Mouse (Mus musculus) central nervous system, embryonic 14 days (tissue): ENCODE results near the gene Shc1. TPM values are rescaled to one million over a fixed set of nuclear protein-coding genes. Genes with fewer than 3 reads are reported as not detected.

ENCODE experiments used
- polyA plus RNA-seq: library from polyadenylated mRNA; depleted of rRNA; stranded (reverse); fragments of >200 nt; gene quantifications from 2 replicates; pipeline ENCODE4 v1.2.3, GENCODE M21; 2012; rRNA removed

The Shc1 gene
- 28.8 and 52.2 TPM in 2 replicates for polyA plus RNA-seq

DNA sequence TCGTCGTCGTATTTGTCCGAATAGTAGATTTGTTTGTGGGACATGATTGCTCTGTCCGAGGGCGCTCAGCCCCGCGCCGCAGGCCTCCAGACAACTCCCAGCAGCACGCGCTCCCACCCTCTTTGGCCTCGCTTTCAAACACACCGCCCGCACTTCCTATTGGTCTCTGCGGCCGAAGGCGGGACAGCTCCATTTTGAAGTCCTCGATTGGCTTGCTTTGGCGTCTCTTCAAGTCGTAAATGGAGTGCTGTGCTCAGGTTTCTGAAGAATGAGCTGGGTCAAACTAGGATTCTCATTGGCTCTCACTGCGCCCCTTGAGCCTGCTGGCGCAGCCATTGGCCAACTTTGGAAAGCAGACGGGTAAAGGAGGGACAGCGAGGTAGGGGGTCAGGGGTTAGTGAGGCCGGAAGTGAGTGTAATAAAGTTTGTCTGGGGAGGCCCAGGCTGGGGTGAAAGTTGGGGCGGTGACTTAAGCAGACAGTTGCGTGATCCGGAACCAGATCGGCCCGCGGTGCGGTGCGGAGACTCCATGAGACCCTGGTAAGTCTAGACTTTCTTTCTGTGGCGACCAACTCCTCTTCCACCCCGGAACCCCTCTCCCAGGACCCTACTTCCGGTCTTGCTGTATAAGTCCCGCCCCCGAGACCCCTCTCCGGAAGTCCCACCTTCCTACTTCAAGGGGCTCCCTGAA, at the start of gene Shc1, which contains the start of gene Cks1b:
Shc1 (plus strand) TSS at position 274 of the 691 bp plus-strand sequence.
Cks1b (minus strand) TSS at position 214 of the 691 bp plus-strand sequence.

DNA sequence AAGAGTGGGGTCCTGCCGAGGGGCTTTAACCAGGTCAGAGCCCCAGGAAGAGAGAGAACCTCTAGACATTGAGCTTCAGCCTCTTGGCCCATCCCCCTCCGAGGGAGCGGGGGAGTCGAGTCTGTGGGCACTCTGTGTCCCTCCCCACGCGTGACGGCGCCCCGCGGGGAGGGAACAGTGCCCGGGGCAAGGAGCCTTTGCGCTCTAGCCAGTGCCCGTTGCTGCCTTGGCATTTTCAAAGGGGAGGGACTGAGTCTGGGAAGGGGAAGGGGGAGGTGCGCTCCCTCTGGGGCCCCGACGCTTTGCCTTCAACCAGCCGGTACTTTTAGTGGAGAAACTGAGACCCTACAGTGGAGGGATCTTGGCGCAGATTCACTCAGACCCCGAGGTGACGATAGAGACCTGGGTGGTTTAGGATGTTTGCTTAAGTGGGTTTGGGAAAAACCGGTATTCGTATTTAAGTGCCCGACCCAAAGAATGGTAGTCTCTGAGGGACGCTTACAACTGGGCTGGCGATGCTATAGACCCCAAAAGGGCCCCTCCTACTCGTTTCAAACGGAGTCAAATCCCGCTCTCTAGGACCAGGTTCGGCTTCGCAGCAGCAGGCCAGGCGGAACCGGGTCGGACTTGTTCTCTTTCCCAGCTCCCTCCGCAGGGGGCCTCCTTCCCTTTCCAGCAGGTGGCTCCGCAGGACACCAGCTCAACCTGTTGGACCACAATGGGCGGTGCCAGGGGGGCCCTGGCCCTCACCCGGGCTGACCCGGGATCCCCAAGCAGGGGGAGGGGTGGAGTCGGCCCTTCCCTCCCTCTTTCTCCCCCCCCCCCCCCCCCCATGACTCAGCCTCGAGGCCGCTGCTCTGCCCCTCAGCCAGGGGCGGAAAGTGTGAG, 24.0 kb upstream of the Shc1 start, which contains the start of gene Zbtb7b:
Zbtb7b (minus strand) TSS at position 771 of the 888 bp plus-strand sequence.

GRCm38 (mm10) chr3:89402693-89403092, 15.6 kb upstream of the Shc1 start, which contains the start of gene Lenep:
Lenep (minus strand) TSS chr3:89402793.

GRCm38 (mm10) chr3:89411490-89412393, 6.5 kb upstream of the Shc1 start, which contains the start of gene Flad1:
Flad1 (minus strand) TSS chr3:89411870.

DNA sequence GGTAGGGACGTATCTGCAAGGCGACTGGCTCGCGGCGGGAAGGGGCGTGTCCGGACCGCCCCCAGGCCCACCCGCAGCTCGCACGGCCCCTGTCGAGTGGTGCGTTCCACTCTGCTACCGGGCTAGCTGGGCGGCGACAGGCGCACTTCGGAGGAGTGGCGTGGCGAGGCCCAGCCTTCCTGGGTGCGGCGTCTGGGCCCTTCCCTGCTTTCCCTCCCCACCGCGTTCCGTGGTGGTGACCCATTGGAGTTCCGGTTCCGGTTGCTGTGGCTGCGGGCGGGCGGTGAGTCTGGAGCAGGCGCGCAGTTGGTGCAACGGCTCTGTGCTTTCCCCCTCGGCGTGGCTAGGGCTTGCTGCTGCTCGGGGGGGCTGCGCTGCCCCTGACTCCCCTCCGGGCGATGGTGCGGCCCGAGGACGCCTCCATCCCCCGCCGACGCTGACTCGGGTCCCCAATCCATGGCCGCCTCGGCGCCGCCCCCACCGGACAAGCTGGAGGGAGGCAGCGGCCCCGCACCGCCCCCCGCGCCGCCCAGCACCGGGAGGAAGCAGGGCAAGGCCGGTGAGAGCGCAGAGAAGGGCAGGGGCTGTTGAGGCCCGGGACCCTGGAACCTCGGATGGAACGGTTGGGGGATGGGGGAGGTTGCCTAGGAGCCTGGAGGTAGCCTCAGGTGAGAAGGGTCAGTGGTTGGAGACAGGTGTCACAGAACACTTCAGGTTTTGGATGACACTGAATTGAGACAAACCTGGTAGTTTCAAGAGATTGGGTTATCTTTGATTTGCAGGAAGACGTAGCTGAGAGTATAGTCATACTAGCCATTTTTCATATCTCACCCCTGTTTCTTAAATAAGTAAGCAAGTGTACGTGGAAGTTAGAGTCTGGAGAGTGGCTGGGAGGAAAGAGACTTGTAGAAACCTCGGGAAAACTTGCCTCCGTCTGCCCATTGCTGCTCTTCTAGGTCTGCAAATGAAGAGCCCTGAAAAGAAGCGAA, 12.2 kb downstream of the Shc1 start, which contains the start of gene Pygo2:
Pygo2 (plus strand) TSS at position 44 of the 989 bp plus-strand sequence.

DNA sequence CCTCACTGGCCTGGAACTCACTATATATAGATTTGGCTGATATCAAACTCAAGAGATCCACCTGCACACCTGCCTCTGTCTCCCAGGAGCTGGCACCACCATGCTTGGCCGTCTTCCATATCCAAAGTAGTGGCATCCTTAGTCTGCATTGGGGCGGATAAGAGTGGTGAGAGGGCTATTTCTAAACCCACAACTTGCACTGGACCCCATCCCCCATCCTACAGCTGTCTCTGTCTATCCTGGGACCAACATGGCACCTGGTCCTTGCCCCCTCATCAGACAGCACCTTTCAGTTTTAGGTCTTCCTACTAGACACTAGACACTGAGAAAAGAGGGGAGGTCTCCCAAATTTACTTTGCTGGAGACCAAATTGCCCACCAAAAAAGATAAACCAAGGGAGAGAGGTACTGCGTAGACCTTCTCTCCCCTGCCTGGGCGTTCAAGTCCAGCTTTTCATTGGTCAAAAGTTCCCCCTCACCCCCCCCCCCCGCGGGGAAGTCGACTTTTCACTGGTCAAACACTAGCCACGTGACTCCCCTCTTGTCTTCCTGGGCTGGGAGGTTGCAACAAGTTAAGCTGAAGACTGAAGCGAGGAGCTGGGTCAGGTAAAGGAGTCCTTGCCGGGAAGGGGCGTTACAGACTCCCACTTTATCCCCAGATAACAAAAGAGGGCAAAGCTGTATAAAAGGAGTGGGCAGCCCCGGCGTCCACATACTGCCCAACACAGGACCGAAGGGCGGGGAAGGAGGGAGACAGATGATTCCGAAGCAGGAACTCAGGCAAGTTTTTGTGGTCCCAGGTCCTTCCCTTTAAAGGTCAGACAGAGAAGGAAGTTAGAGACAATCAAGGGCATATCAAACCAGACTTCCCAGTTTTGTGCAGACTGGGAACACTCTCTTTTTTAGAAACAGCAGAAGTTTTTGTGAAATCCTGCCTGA, 18.2 kb downstream of the Shc1 start, which contains the start of gene Pbxip1:
Pbxip1 (plus strand) TSS at position 531 of the 938 bp plus-strand sequence.

DNA sequence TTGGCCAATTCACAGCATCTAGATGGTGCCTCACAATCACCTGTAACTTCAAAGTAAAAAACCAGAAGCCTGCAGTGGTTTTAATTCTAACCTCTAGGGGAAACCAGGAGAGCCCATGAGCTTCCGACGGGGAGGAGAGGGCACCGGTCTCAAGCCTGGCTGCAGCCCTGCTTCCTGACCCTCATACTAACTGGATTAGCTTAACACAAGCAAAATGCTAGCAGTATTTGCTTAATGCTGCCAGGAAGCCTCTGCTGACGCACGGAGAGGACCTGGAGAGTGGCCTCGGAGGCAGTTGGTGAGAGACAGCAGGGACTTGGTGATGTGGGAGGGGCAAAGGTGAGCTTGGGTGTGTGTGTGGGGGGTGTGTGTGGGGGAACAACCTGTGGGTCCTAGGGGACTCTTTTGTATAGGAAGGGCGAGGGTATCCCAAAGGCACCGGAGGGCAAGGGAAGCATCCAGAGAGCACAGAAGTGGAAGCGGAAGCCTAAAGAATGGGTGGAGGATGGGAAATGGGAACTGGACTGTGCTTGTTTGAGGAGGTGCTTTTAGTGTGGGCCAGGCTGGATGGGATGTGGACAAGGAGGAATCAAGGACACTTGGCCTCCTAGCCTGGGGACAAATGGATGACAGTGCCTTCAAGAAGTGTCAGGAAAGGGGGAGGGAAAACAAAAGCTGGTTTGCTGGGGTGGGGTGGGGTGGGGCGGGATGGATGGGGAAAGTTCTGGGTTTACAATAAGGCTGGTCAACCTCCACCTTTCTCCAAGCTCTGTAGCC, 36.3 kb downstream of the Shc1 start, which contains the start of gene Pmvk:
Pmvk (plus strand) TSS at position 141 of the 777 bp plus-strand sequence.

Other genes with a start within 250 kb of the Shc1 start
- 126 and 132 TPM in 2 replicates for gene Scamp3, start 241.0 kb upstream of the Shc1 start, polyA plus RNA-seq
- 73.1 and 87.3 TPM in 2 replicates for gene Fam189b, start 235.3 kb upstream of the Shc1 start, polyA plus RNA-seq
- gene Gba, start 215.5 kb upstream of the Shc1 start, polyA plus RNA-seq = 51.1 and 54.2 TPM in 2 replicates
- gene Thbs3, start 203.3 kb upstream of the Shc1 start, polyA plus RNA-seq = 175 and 182 TPM in 2 replicates
- gene Mtx1, start 191.4 kb upstream of the Shc1 start, polyA plus RNA-seq = 162 and 175 TPM in 2 replicates
- 9.0 and 10.7 TPM in 2 replicates for gene Muc1, start 189.4 kb upstream of the Shc1 start, polyA plus RNA-seq
- 101 and 102 TPM in 2 replicates for gene Krtcap2, start 172.5 kb upstream of the Shc1 start, polyA plus RNA-seq
- 104 and 109 TPM in 2 replicates for gene Trim46, start 172.1 kb upstream of the Shc1 start, polyA plus RNA-seq
- 175 and 201 TPM in 2 replicates for gene Dpm3, start 159.1 kb upstream of the Shc1 start, polyA plus RNA-seq
- 57.4 and 74.4 TPM in 2 replicates for gene Slc50a1, start 147.9 kb upstream of the Shc1 start, polyA plus RNA-seq
- gene Efna1, start 137.3 kb upstream of the Shc1 start, polyA plus RNA-seq = 12.7 and 19.2 TPM in 2 replicates
- 50.5 and 63.6 TPM in 2 replicates for gene Efna3, start 95.5 kb upstream of the Shc1 start, polyA plus RNA-seq
- 23.2 and 25.2 TPM in 2 replicates for gene Efna4, start 80.4 kb upstream of the Shc1 start, polyA plus RNA-seq
- 60.2 and 80.6 TPM in 2 replicates for gene Adam15, start 68.4 kb upstream of the Shc1 start, polyA plus RNA-seq
- gene Dcst2, start 56.5 kb upstream of the Shc1 start, polyA plus RNA-seq = 0.31 and 0.36 TPM in 2 replicates
- 0.05 and 0.10 TPM in 2 replicates for gene Dcst1, start 53.2 kb upstream of the Shc1 start, polyA plus RNA-seq
- gene Zbtb7b, start 23.7 kb upstream of the Shc1 start, polyA plus RNA-seq = 2.3 and 4.1 TPM in 2 replicates
- 4.3 and 5.9 TPM in 2 replicates for gene Lenep, start 15.7 kb upstream of the Shc1 start, polyA plus RNA-seq
- gene Flad1, start 6.6 kb upstream of the Shc1 start, polyA plus RNA-seq = 44.4 and 51.7 TPM in 2 replicates
- 129 and 142 TPM in 2 replicates for gene Cks1b, start 60 bp upstream of the Shc1 start, polyA plus RNA-seq
- gene Pygo2, start 11.8 kb downstream of the Shc1 start, polyA plus RNA-seq = 63.1 and 63.3 TPM in 2 replicates
- 11.9 and 16.8 TPM in 2 replicates for gene Pbxip1, start 18.3 kb downstream of the Shc1 start, polyA plus RNA-seq
- gene Pmvk, start 36.1 kb downstream of the Shc1 start, polyA plus RNA-seq = 74.1 and 83.7 TPM in 2 replicates
- gene Kcnn3, start 101.7 kb downstream of the Shc1 start, polyA plus RNA-seq = 9.8 and 11.5 TPM in 2 replicates